Mouse (Mus musculus): ENCODE measurements at regions not wholly inside any gene's neighbourhood (a gene's known extent, or its start where the extent isn't known, plus 50 kb on each side); places are given as distances from the start of the nearest gene placed in this dataset.
A peak's percentile ranks its signal among the peaks of the same experiment; 100 is the strongest.

- H3K27me3 ChIP-seq (ENCODE audit: insufficient read depth, low read length) = no peaks in the 10 kb centered on the region
- DNase-seq (no peak), ATAC-seq (no peak)
- no peak for TF ChIP-seq EP300 (IDR thresholded peaks at IDR 0.05; ENCODE audit: low read depth)
- no peak for TF ChIP-seq CTCF (IDR thresholded peaks at IDR 0.05; ENCODE audit: low read depth)
- no peaks in the 10 kb centered on the region for H3K9me3 ChIP-seq (ENCODE audit: low read length)
- H3K36me3 ChIP-seq (replicated peaks; ENCODE audit: insufficient read depth, low read length) = no peaks in the 10 kb centered on the region
- 57% methylated on average over 8 of the region's 8 CpGs for WGBS (ENCODE audit: insufficient replicate concordance)
- H3K27ac ChIP-seq (ENCODE audit: low read depth) = no peak overlapping the region
- no peak overlapping the region for H3K4me2 ChIP-seq (ENCODE audit: low read depth, low read length)
- H3K4me3 ChIP-seq (ENCODE audit: low read depth, low read length) = no peak overlapping the region
- H3K4me1 ChIP-seq (ENCODE audit: insufficient read depth) = no peaks in the 10 kb centered on the region
- no peak overlapping the region for H3K9ac ChIP-seq (replicated peaks)
Observed at GRCm38 (mm10) chr6:140897111-140897510, 168.0 kb downstream of the Gm11077 start.

- DNase-seq = peak; percentile 40
- no peak overlapping the region for H3K27ac ChIP-seq (ENCODE audit: low read depth)
- H3K4me2 ChIP-seq (ENCODE audit: low read depth, low read length) = no peak overlapping the region
- no peaks in the 10 kb centered on the region for H3K36me3 ChIP-seq (replicated peaks; ENCODE audit: insufficient read depth, low read length)
- TF ChIP-seq EP300 (IDR thresholded peaks at IDR 0.05; ENCODE audit: low read depth) (no peak), CTCF (IDR thresholded peaks at IDR 0.05; ENCODE audit: low read depth) (peak; percentile 68)
- H3K27me3 ChIP-seq (ENCODE audit: insufficient read depth, low read length) = no peaks in the 10 kb centered on the region
- H3K4me3 ChIP-seq (ENCODE audit: low read depth, low read length) = no peak overlapping the region
- no peak overlapping the region for H3K9ac ChIP-seq (replicated peaks)
- no peak for ATAC-seq
- no peaks in the 10 kb centered on the region for H3K9me3 ChIP-seq (ENCODE audit: low read length)
- H3K4me1 ChIP-seq (ENCODE audit: insufficient read depth) = no peaks in the 10 kb centered on the region
- WGBS (ENCODE audit: insufficient replicate concordance) = 48% methylated on average over 12 of the region's 12 CpGs
Observed at GRCm38 (mm10) chr6:140924319-140924981, 195.4 kb downstream of the Gm11077 start.

GRCm38 (mm10) chr6:140927616-140928015 lies 198.5 kb downstream of the Gm11077 start:
- no peak overlapping the region for H3K27ac ChIP-seq (ENCODE audit: low read depth)
- H3K9me3 ChIP-seq (ENCODE audit: low read length) = no peaks in the 10 kb centered on the region
- WGBS (ENCODE audit: insufficient replicate concordance) = 75% methylated on average over 3 of the region's 3 CpGs
- no peak overlapping the region for H3K4me2 ChIP-seq (ENCODE audit: low read depth, low read length)
- TF ChIP-seq EP300 (IDR thresholded peaks at IDR 0.05; ENCODE audit: low read depth) (no peak), CTCF (IDR thresholded peaks at IDR 0.05; ENCODE audit: low read depth) (no peak)
- H3K9ac ChIP-seq (replicated peaks) = no peak overlapping the region
- H3K36me3 ChIP-seq (replicated peaks; ENCODE audit: insufficient read depth, low read length) = no peaks in the 10 kb centered on the region
- DNase-seq = no peak
- ATAC-seq = no peak
- no peaks in the 10 kb centered on the region for H3K27me3 ChIP-seq (ENCODE audit: insufficient read depth, low read length)
- no peak overlapping the region for H3K4me3 ChIP-seq (ENCODE audit: low read depth, low read length)
- no peaks in the 10 kb centered on the region for H3K4me1 ChIP-seq (ENCODE audit: insufficient read depth)

- TF ChIP-seq EP300 (IDR thresholded peaks at IDR 0.05; ENCODE audit: low read depth) (no peak), CTCF (IDR thresholded peaks at IDR 0.05; ENCODE audit: low read depth) (no peak)
- no peak overlapping the region for H3K9ac ChIP-seq (replicated peaks)
- no peaks in the 10 kb centered on the region for H3K9me3 ChIP-seq (ENCODE audit: low read length)
- no peak for ATAC-seq
- no peaks in the 10 kb centered on the region for H3K27me3 ChIP-seq (ENCODE audit: insufficient read depth, low read length)
- DNase-seq = no peak
- no peak overlapping the region for H3K4me2 ChIP-seq (ENCODE audit: low read depth, low read length)
- H3K36me3 ChIP-seq (replicated peaks; ENCODE audit: insufficient read depth, low read length) = no peaks in the 10 kb centered on the region
- H3K4me1 ChIP-seq (ENCODE audit: insufficient read depth) = no peaks in the 10 kb centered on the region
- 69% methylated on average over 6 of the region's 6 CpGs for WGBS (ENCODE audit: insufficient replicate concordance)
- H3K27ac ChIP-seq (ENCODE audit: low read depth) = no peak overlapping the region
- H3K4me3 ChIP-seq (ENCODE audit: low read depth, low read length) = no peak overlapping the region
Observed at GRCm38 (mm10) chr6:140934286-140934685, 205.2 kb downstream of the Gm11077 start.

GRCm38 (mm10) chr6:140938025-140938424 lies 208.9 kb downstream of the Gm11077 start:
- no peak overlapping the region for H3K9ac ChIP-seq (replicated peaks)
- TF ChIP-seq CTCF (IDR thresholded peaks at IDR 0.05; ENCODE audit: low read depth) (no peak), EP300 (IDR thresholded peaks at IDR 0.05; ENCODE audit: low read depth) (no peak)
- no peak for ATAC-seq
- no peaks in the 10 kb centered on the region for H3K27me3 ChIP-seq (ENCODE audit: insufficient read depth, low read length)
- H3K9me3 ChIP-seq (ENCODE audit: low read length) = no peaks in the 10 kb centered on the region
- no peaks in the 10 kb centered on the region for H3K4me1 ChIP-seq (ENCODE audit: insufficient read depth)
- no peak overlapping the region for H3K4me3 ChIP-seq (ENCODE audit: low read depth, low read length)
- H3K27ac ChIP-seq (ENCODE audit: low read depth) = no peak overlapping the region
- DNase-seq = no peak
- WGBS (ENCODE audit: insufficient replicate concordance) = 89% methylated on average over 1 of the region's 1 CpGs
- no peaks in the 10 kb centered on the region for H3K36me3 ChIP-seq (replicated peaks; ENCODE audit: insufficient read depth, low read length)
- no peak overlapping the region for H3K4me2 ChIP-seq (ENCODE audit: low read depth, low read length)

- Histone ChIP-seq H3K9ac (replicated peaks) (no peak overlapping the region), H3K4me3 (ENCODE audit: low read depth, low read length) (no peak overlapping the region), H3K4me2 (ENCODE audit: low read depth, low read length) (no peak overlapping the region), H3K36me3 (replicated peaks; ENCODE audit: insufficient read depth, low read length) (no peaks in the 10 kb centered on the region), H3K9me3 (ENCODE audit: low read length) (no peaks in the 10 kb centered on the region), H3K27ac (ENCODE audit: low read depth) (no peak overlapping the region), H3K4me1 (ENCODE audit: insufficient read depth) (no peaks in the 10 kb centered on the region), H3K27me3 (ENCODE audit: insufficient read depth, low read length) (no peaks in the 10 kb centered on the region)
- TF ChIP-seq EP300 (IDR thresholded peaks at IDR 0.05; ENCODE audit: low read depth) (no peak), CTCF (IDR thresholded peaks at IDR 0.05; ENCODE audit: low read depth) (no peak)
- WGBS (ENCODE audit: insufficient replicate concordance) = 52% methylated on average over 2 of the region's 2 CpGs
- ATAC-seq (no peak), DNase-seq (no peak)
Observed at GRCm38 (mm10) chr6:140946720-140947119, 217.6 kb downstream of the Gm11077 start.
